Mouse (Mus musculus) lung, postnatal 14 days (tissue): ENCODE results near the gene Rims3.
A peak's percentile ranks its signal among the peaks of the same experiment; 100 is the strongest.

Source experiments
- DNase-seq: peaks from one replicate; pipeline ENCODE4 v3.0.0; 2021

Rims3 gene

GRCm38 (mm10) chr4:120893656-120894401 is 39.2 kb downstream of the Rims3 start:
- DNase-seq: no peak

- DNase-seq: no peak
Measured at GRCm38 (mm10) chr4:120894584-120894983, 40.0 kb downstream of the Rims3 start.

- DNase-seq: no peak
Measured at GRCm38 (mm10) chr4:120895226-120895625, 40.6 kb downstream of the Rims3 start.

- DNase-seq: no peak
Measured at GRCm38 (mm10) chr4:120895810-120896584, 41.4 kb downstream of the Rims3 start.

GRCm38 (mm10) chr4:120904533-120904932 is 49.9 kb downstream of the Rims3 start:
- no peak for DNase-seq

- no peak for DNase-seq
Measured at GRCm38 (mm10) chr4:120905644-120906043, 51.0 kb downstream of the Rims3 start.

GRCm38 (mm10) chr4:120909558-120910150 is 55.0 kb downstream of the Rims3 start:
- DNase-seq: peak; percentile 67

- no peak for DNase-seq
Measured at GRCm38 (mm10) chr4:120911086-120911485, 56.5 kb downstream of the Rims3 start.

GRCm38 (mm10) chr4:120912866-120913265 is 58.2 kb downstream of the Rims3 start:
- no peak for DNase-seq

GRCm38 (mm10) chr4:120913443-120913842 is 58.8 kb downstream of the Rims3 start:
- no peak for DNase-seq

- no peak for DNase-seq
Measured at GRCm38 (mm10) chr4:120913861-120914260, 59.2 kb downstream of the Rims3 start.

GRCm38 (mm10) chr4:120914501-120914900 is 59.9 kb downstream of the Rims3 start:
- DNase-seq: no peak

GRCm38 (mm10) chr4:120921461-120921860 is 66.8 kb downstream of the Rims3 start:
- no peak for DNase-seq

GRCm38 (mm10) chr4:120924554-120925299 is 70.1 kb downstream of the Rims3 start, which contains the start of gene Exo5:
Gene Exo5 (minus strand): TSS chr4:120925017.
- DNase-seq: peak; percentile 90

GRCm38 (mm10) chr4:120925386-120925785 is 70.8 kb downstream of the Rims3 start:
- peak; percentile 40 for DNase-seq

- DNase-seq: peak; percentile 27
Measured at GRCm38 (mm10) chr4:120928686-120929085, 74.1 kb downstream of the Rims3 start.

GRCm38 (mm10) chr4:120930736-120931135 is 76.1 kb downstream of the Rims3 start:
- no peak for DNase-seq

GRCm38 (mm10) chr4:120935006-120935405 is 80.4 kb downstream of the Rims3 start:
- no peak for DNase-seq
